Mouse (Mus musculus) right cerebral cortex, adult 18-20 months (tissue): ENCODE measurements around the gene Olfr1032.
"Not testable (repeated sequence)": the region's sequence is repeated elsewhere in the genome, so short reads cannot be mapped to it uniquely, and the experiment has no call there.

Experiments used
- DNase-seq: peaks from one replicate; pipeline ENCODE4 v3.0.0; 2022; ENCODE audit warnings: mixed read lengths

Gene Olfr1032

DNA sequence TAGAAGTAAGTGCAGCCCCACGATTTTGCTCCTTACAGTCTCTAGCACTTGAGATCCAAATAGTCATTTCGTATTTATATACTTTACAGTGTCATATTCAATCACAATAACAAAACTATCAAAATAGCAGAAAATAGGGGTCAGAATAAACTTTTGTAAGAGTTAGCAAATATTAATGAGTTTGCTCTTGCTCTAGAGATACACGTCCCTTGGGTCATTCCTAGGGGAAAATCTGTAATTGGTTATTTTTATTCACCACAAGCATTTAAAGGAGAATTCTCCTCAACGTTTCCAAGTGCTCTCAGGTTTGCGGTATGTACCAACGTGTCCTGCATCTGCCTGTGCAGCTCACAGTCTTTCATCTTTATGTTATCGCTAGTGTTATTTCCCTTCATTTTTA lies at the start of gene Olfr1032:
TSS of gene Olfr1032 (plus strand) at position 301 of the 400 bp plus-strand sequence.
- DNase-seq: no peak

DNA sequence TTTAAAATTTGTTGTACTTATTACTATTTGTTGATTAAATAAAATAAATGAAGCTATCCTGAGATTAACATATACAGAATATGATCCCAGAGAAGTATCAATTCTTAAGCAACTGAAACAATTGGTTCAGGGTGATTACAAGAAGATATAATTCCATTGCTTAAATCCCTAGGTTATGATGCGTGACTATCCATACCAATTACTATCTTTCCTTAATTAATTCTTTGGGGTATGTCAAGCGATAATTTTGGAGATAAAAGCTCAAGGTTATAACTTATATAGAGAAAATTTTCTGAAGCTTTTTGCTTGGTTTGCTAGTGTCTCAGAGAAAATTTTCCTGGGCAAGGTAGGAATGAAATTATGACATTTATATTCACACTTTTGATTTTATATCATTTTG lies 31.7 kb upstream of the Olfr1032 start, which contains the start of gene Olfr1029:
TSS of gene Olfr1029 (plus strand) at position 301 of the 400 bp plus-strand sequence.
- DNase-seq: no peak

DNA sequence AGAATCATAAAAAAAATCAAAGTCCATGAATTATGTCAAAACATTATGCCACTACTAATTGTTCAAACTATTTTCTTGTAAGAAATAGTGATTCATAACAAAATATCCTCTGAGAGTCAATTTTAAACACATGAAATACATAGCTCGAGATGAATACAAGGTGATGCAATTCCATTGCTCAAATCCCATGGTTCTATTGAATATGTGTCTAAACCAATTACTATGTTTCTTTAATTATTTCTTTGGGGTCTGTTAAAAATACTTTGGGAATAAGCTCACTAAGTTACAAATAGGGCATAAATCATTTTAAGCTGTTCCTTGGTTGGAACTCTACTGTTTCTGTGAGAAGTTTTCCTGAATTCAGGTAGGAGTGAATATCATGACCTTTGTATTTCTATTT lies 26.4 kb upstream of the Olfr1032 start, which contains the start of gene Olfr1030:
TSS of gene Olfr1030 (plus strand) at position 301 of the 400 bp plus-strand sequence.
- no peak for DNase-seq

DNA sequence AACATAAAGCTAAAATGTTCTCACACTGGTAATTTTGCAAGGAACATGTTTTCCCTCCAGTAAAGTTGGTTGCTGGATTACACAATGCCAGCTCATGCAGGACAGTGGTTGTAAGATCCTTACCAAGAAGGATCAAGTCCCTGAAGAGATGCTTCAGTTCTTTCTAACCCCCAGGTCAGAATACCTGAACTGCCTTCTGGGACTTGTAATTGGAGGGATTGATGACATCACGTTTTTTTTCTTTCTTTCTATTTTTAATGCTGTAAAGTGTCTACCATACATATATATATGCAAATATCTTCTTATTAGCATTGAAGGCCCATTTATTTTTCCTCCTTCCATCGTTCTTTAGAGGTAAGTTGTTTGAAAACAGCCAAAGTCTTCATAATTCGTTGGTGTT lies 15.3 kb upstream of the Olfr1032 start, which contains the start of gene Olfr1031:
TSS of gene Olfr1031 (plus strand) at position 301 of the 400 bp plus-strand sequence.
- no peak for DNase-seq

DNA sequence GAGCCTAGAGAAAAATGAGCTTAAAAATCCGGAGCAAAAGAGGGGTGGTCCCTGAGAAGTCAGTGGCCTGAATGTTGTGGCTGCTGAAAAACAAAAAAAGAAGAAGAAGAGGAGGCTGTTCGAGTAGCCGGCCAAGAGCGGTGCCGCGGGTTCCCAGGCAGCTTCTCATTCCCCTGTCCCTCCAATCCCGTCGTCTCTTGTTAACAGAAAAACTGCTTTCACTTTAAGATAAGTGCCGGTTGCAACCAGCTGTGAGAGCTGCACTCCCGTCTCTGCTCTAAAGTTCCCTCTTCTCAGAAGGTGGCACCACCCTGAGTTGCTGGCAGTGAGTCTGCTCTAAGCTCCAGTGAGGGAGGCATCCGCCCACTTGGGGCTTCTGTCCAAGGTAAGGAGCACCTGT lies 15.1 kb downstream of the Olfr1032 start, which contains the start of gene Olfr1033:
TSS of gene Olfr1033 (plus strand) at position 228 of the 400 bp plus-strand sequence.
- DNase-seq: not testable (repeated sequence)

DNA sequence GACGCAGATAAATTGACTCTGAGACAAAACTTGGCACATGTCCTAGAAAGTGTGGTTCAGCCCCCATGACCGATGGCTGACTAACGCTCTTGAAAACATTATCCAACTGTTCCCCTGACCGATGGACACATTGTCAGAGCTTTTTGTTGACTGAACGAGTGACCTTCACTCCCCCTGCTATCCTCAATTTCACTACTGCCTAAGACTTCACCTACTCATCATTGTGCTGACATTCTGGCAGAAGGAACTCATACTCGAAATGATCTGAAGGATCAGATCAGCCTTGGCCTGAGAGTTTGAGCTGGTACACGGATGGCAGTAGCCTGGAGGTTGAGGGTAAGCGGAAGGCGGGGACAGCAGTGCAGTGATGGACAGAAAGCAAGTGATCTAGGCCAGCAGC lies 16.2 kb downstream of the Olfr1032 start:
- not testable (repeated sequence) for DNase-seq

DNA sequence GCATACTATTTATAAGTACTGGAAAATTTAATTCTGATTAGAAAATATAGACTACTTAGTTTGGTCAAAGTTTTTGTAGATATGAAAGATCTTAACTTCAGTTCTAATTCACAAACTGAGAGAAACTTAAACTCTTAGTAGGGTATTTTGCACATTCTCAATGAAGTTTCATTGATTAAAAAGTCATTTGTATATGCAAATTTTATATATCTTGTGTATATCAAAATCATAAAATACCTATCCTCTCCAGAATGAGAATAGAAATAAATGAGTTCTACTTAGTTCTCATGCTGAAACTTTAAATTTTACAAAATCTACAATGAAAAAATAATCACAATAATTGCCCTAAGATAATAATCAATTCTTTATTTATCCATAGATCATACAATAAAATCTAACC lies 40.2 kb downstream of the Olfr1032 start, which contains the start of gene Olfr1034:
TSS of gene Olfr1034 (plus strand) at position 301 of the 400 bp plus-strand sequence.
- DNase-seq: no peak

DNA sequence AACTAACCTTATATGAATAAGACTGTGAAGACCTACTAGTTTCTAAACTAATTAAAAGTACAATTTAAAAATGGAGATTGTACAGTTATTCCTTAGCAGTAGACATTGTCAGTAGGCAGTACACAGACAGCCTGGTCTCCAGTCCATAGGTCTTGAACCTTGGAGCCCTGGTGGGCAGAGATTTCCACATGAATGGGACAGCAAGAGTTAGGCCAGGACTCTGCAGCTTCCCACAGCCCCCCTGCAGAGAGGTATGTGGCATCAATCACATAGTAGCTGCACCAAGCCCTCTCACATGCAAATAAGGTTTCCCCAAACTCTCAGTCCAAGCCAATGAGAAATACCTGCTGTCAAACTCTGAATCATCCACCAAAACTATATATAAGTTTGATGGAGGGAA lies 45.4 kb downstream of the Olfr1032 start:
- not testable (repeated sequence) for DNase-seq
